Mouse (Mus musculus) left cerebral cortex, adult 2 months (tissue): Measurements from ENCODE around the gene Psma5. TPM values are rescaled to one million over a fixed set of nuclear protein-coding genes. Genes with fewer than 3 reads are reported as not detected.
A peak's percentile ranks its signal among the peaks of the same experiment; 100 is the strongest.

Source experiments
- DNase-seq, 2 experiments: peaks; one replicate each; pipeline ENCODE4 v3.0.0; 2021 to 2022; ENCODE audit warnings: low spot score in 2 of 2, mixed read lengths in 1 of 2; ENCODE audit errors: extremely low spot score in 1 of 2
- H3K27ac ChIP-seq: fragments of 200-600 bp; 2 replicates; pipeline ENCODE4 v1.8.1; 2022
- H3K4me3 ChIP-seq: fragments of 200-600 bp; 2 replicates; pipeline ENCODE4 v1.8.1; 2022
- CTCF ChIP-seq: fragments of 200-600 bp; IDR thresholded peaks from 2 replicates; pipeline ENCODE4 v1.8.1; 2022; ENCODE audit warnings: antibody characterized with exemption, mild to moderate bottlenecking, moderate library complexity
- intact Hi-C: fragments of 180-260 bp; cut with DNase I; formaldehyde crosslinking; loops from one replicate; pipeline ENCODE4 v1.15.1; 2025
- total RNA-seq, 2 experiments: library from RNA; stranded (reverse); gene quantifications; 2 replicates each; pipeline ENCODE4 v1.2.3; 2021

Gene Psma5
- total RNA-seq, 2 experiments from 2014 or later = 64.9 to 80.9 TPM

DNA sequence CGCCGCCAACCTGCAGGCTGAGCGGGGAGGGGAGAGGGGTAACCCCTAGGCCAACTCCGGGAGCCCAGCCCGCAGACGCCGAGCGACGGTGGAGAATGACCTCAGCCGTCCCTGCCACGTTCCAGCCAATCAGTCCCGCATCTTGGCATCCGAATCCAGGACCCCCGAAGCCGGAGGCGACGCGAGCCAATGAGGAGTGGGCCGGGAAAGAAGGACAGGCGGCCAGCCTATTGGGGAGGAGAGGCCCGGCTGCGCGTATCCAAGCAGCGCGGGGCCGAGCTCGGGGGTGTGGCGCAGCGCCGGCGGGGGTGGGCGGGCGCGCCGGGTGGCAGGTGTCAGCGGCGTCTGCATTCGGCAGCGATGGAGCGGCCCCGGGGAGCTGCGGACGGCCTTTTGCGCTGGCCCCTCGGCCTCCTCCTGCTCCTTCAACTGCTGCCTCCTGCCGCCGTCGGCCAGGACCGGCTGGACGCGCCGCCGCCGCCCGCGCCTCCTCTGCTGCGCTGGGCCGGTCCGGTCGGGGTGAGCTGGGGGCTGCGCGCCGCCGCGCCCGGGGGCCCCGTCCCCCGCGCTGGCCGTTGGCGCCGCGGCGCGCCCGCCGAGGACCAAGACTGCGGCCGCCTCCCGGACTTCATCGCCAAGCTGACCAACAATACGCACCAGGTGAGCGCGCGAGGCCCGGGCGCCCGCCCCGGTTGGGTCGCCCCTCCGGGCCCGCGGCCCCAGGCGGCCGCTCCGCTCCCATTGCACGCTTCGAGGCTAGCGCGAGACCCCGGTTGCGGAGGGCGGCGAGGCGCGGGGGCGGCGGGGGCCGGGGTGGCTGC, 27.3 kb downstream of the Psma5 start, which contains the start of gene Sort1:
Sort1 (plus strand) TSS at position 302 of the 821 bp plus-strand sequence.
- TF ChIP-seq CTCF = no peak
- peak; percentile 88 to 90 for DNase-seq
- intact Hi-C loops = loop anchor here (1.0 to 10.0 kb wide), 4 partner anchors 58 to 281 kb away; partner anchors contain the start of gene Tmem167b
- Histone ChIP-seq H3K4me3 (peak within 1 kb of the TSS; percentile 76), H3K27ac (peak within 1 kb of the TSS; percentile 88)

DNA sequence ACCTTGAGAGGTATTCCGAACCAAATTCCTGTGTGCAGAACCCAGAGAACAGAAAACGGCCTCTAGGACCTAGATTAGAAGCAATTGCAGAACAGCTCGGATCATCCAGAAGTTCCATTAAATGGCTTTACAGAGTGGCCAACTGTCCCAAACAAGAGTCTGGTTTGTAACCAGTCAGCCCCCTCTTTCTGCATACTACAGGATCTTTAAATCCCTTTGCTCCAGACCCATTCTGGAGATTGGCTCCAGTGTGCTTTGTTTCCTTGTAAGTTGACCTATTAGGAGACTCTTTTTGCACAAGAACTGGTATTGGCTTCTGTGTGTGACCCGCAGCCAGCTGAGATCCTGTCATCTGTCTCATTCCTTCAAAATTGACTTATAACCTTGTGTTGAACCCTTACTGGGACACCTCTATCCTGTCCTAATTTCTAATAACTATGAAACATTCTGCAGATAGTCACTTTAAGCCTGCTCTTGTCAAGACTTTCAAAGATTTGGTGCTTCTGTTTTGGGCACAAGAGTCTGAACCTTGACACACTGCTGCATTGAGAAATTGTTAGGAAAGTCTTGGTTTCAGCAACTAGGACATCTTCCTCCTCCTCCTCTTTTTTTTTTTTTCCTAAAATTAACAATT, 28.5 kb downstream of the Psma5 start:
- intact Hi-C loops = loop anchor here (5.0 to 10.0 kb wide), 2 partner anchors 42 to 280 kb away; partner anchors contain the start of gene Tmem167b
- peak overlapping the region; percentile 88 for H3K27ac ChIP-seq
- no peak for TF ChIP-seq CTCF
- DNase-seq = no peak
- peak overlapping the region; percentile 76 for H3K4me3 ChIP-seq

DNA sequence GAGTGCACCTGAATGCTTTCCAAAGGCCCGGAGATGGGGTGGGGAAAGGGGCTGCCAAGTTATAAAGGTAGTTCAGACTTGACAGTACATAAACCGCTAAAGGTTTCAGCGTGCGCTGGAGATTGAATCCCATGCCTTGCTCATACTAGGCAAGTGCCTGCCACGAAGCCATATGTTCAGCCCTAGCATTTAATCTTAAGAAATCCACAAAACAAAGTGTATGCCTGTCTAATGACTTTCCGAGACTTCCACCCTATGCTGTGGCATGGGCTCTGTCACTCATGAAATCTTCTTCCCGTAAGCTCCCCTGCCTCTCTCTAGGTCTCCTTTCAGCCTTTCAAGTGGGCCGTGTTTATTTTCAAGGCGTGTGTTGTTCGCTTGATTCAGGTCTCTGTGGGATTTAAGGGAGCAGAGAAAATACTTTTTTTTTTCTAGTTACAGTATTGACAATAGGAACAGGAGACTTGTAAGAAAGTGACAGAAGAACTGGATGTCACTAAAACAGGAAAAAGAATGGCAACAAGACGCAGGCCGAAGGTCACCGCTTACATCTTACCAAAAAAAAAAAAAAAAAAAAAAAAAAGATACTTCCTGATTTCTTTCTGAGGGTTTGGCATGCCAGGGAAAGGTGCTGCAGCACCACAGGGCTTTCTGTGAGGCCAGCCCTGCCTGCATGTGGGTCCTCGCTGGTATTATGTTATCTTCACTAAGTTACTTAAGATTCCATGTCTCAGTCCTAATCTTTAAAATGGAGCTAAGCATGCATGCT, 30.1 kb downstream of the Psma5 start:
- intact Hi-C loops = loop anchor here (5.0 to 10.0 kb wide), 2 partner anchors 40 to 278 kb away; partner anchors contain the start of gene Tmem167b
- Histone ChIP-seq H3K27ac (peak overlapping the region; percentile 85), H3K4me3 (peak overlapping the region; percentile 76)

DNA sequence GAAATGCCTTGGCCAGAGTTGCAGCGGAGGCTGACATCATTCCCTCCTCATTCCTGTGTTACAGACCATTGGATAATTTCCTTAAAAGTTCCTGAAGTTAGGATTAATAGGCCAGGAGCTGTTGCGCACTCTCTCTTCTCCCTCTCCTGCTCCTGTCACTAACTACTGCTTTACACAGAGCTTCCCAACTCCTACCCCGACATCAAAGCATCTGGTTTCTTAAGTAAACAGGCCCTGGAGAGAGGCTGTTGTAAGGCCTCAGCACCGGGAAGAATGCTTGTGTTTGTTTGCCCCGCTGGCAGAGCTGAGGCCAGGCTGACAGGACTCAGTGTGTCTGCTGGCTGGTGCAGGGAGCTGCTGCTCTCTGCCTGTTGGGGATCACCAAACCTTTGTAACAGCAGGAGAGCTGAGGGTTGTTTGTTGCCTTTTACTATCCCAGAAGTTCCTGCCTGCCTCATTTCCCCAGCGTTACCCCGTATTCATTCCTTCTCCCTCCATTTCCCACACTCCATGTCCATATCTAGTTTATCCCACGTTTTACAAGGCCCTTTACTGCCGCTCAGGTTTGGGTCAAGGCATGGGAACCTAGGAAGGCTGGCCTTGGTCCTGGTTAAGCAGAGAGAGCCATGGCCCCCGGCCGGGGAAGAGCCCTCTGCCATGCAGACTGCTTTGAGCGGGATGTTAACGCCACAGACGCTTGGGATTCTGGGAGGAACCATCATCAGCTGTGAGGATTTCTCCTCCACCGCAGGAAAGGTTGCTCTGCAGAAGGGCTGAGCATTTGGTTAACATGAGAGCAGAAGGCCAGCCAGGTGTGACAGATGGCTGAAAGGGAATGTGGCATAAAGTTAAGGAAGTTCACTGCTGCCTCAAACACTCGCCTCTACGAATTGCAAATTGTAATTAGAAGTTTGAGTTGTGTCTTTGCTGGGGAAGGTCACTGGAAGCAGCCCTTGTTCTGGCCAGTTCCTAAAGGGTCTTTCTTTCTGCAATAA, 31.4 kb downstream of the Psma5 start:
- Histone ChIP-seq H3K27ac (peak overlapping the region; percentile 85), H3K4me3 (peak overlapping the region; percentile 29)
- intact Hi-C loops = loop anchor here (5.0 to 10.0 kb wide), 2 partner anchors 39 to 277 kb away; partner anchors contain the start of gene Tmem167b
- no peak for DNase-seq
- TF ChIP-seq CTCF = no peak

More for the DNA sequence above, 30.1 kb downstream of the Psma5 start:
- no peak for TF ChIP-seq CTCF
- no peak for DNase-seq

DNA sequence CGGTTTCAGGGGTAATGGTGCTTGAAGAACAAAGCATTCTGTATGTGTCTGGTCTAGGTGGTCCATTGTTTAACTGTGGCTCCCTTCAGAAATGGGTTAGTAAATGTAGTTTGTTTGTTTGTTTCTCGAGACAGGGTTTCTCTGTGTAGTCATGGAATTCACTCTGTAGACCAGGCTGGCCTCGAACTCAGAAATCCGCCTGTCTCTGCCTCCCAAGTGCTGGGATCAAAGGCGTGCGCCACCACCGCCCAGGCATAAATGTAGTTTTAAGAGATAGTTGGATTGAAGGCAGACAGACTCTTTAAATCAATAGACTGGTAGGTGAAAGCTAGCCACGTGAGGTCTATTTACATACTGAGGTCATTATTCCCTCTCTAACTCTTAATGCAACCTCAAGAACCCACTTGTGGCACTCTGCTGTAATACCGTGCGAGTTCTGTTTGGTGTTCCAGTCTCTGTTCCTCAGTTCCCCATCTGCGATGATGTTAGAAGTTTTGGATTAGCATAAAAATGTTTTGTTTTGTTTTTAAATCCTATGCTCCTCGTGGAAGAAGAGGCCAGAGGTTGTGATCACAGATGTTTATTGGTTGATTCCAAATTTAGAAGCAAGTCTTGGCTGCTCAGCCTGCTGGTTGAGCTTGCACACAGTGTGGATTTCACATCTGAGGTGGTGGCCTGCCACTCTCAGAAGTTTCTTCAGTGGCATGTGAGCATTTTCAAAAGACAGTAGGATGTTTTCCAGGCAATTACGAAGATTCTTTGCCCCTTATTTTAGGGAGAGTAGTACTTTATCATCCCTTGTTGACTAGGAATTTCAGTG, 32.8 kb downstream of the Psma5 start:
- no peak for DNase-seq
- TF ChIP-seq CTCF = no peak
- H3K4me3 ChIP-seq = no peak overlapping the region
- intact Hi-C loops = loop anchor here (5.0 to 10.0 kb wide), 2 partner anchors 38 to 275 kb away; partner anchors contain the start of gene Tmem167b
- peak overlapping the region; percentile 85; the same call in 1 of the 2 replicates for H3K27ac ChIP-seq

DNA sequence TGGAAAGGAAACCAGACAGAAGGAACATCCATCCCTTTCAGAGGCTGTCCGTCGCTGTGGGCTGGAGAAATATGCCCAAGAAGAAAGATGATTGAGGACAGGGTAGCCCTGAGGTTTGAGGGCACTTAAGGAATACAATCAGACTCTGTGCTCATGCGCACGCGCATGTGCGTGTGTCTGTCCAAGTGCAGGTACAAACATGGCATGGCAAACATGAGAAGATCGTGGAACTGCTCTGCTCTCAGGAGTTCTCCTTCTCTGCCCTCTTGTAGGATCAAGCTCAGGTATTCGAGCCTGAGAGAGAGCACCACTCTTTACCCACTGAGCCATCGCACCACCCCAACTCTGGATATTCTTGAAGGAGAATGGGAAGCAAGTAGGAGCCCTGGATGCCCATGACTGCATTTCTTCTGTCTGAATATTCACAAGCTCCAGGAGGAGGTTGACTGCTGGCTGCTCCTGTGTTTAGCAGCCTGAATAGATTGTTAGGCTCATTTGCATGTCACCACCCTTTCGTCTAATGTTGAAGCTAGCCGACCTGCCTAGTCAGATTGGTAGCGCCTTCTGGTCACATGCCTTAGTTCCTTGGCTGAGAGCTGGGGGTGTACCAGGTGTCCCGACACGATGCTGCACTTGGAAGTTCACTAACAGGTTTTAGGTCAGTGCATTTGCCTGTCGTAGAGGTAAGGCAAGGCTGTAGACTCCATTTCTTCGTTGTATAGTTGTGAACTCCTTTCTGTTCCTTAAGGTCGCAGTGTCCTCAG, 34.5 kb downstream of the Psma5 start:
- Histone ChIP-seq H3K27ac (no peak overlapping the region; the same call in 1 of the 2 replicates), H3K4me3 (no peak overlapping the region)
- TF ChIP-seq CTCF = no peak
- no peak for DNase-seq
- intact Hi-C loops = no loop called here

DNA sequence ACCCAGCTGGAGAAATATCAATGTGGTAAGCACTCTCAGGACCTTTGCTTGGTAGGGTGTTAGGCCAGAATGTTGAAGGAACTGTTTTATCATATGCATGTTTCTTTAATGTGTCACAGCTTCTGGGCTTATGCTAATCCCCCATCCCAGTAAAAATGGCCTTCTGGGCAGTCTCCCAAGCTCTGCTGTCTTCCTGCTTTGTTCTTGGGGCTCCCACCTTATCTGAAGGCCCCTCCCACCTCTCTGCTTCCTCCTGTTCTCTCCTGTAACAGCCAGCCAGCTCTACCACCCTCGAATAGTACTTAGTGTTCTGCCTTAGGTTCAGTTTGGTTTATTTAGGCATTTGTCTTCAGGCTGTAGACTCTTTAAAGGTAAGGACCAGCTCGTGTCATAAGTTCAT, 37.7 kb downstream of the Psma5 start:
- Histone ChIP-seq H3K27ac (peak overlapping the region; percentile 93), H3K4me3 (no peak overlapping the region)
- DNase-seq = no peak
- intact Hi-C loops = no loop called here
- no peak for TF ChIP-seq CTCF

DNA sequence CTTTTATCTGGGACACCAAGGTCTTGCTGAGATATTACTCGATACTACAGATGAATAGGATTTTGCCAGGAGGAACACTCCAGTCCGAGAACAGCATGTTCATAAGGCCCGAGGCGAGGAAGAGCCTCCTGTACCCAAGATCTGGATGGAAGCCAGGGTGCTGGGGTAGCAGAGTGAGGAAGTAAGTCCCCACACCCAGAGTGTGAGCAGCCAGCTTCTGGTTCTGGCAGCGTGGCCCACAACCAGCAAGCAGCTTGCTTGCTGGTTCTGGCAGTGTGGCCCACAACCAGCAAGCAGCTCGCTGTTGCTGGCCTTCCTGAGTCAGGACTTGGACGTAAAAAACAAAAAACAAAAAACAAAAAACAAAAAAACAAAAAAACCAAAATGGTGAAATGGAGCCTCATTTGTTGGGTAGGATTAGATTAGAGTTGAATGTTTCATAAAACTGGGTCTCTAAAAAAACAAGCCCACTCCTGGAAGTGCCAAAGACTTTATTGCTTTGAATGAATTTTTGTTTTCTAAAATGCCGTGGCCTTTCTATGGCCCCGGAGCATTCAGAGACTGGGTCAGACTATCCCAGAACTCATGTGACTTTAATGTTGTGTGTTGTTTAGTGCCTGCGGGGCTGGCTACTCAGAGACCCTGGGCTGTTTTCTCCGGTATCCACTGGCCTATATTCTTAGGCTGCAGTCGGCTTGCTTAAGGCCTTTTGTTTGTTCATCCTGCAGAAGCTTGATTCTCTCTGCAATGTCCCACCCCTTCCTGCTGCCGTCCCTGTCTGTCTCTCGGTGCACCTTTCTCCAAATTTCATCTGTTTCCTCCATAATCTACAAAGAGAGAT, 38.9 kb downstream of the Psma5 start:
- Histone ChIP-seq H3K4me3 (peak overlapping the region; percentile 19; the same call in 1 of the 2 replicates), H3K27ac (peak overlapping the region; percentile 93)
- intact Hi-C loops = loop anchor here (5.0 kb wide), 1 partner anchor 87 kb away; the partner anchor contains the start of gene Psrc1
- TF ChIP-seq CTCF = no peak
- DNase-seq = peak; percentile 55 to 60
